Mouse (Mus musculus) embryonic fibroblast, embryonic 13.5 days (primary cell): Measurements from ENCODE around the gene Actr8.

Experiments used
- CTCF ChIP-seq: IDR thresholded peaks from 2 replicates; pipeline ENCODE4 v1.5.1; 2011; ENCODE audit warnings: mild to moderate bottlenecking, control low read depth, low read length, moderate library complexity, borderline replicate concordance; ENCODE audit not compliant: insufficient read depth
- POLR2A ChIP-seq: IDR thresholded peaks from 2 replicates; pipeline ENCODE4 v1.6.1; 2011; ENCODE audit warnings: low read depth, mild to moderate bottlenecking, control low read depth, low read length, moderate library complexity

DNA sequence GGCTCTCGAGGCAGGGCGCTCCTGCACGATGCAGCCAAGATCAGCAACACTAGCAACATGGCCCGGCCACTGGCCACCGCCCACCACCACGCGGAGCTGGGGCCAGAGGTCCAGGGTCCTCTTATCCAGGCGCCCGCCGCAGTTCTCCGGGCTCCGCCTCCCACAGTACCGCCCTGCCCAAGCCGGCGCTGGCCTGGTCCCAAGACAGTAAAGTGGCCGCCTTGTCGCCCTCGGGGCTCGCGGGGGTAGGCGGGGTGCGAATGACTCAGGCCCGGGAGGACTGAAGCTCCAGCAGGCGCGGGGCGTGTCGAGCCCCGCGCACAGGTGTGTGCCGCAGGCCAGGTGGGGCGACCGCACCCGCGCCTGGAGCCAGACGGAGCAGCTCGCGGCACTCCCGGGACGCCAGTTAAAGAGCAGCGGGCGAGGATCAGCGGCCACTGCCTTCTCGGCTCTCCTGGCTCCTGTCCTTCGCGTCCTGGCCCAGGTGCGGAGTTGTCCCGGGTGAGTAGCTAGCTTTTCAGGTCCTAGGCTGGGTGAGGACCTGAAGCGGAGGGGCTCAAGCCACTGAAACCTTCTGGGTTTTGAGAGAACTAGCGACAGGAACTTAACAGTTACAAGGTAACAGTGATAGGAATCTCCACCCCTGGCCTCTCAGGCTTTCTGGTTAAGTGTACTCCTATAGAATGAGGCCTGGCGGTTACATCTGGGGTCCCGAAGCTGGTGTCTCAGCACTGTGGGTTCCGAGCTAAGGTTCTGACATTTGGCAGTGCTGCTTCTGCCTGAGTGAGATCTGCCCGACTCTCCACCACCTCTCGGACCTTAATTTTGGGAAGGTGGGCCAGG is 30.8 kb downstream of the Actr8 start, which contains the start of the genes Il17rb and Chdh:
- TF ChIP-seq POLR2A (no peak), CTCF (no peak)
